Mouse (Mus musculus): Measurements from ENCODE around the gene Pgbd5.

DNA sequence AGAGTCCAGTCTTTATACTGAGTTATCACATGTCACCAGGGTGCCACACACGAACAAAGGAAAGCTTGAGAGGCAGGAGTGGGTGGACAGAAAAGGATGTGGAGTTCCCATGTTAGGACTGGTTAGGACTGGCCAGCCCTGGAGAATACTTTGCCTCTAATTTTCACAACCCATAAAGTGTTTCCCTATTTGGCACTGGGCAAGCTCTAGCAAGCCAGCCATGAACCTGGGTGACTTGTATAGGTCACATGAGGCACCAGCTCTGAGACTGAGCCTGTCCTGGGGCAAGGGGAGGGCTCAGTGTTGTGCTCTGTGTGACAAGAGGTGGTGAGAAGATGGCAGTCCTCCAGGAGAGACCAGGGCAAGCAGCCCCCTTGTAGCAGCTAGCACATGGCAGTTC is 91.4 kb downstream of the Pgbd5 start:
- no peak for TF ChIP-seq POLR2A (IDR thresholded peaks at IDR 0.05; ENCODE audit: insufficient read depth, low read depth, low read length)
- no peak for TF ChIP-seq CTCF (IDR thresholded peaks at IDR 0.05; ENCODE audit: insufficient read depth, low read depth, low read length)

All from olfactory bulb, adult 2 months (tissue).